Mouse (Mus musculus): Measurements from ENCODE around the gene Rbm47.

GRCm38 (mm10) chr5:66166931-66167330, 6.0 kb downstream of the Rbm47 start:
- TF ChIP-seq CTCF (IDR thresholded peaks at IDR 0.05; ENCODE audit: control insufficient read depth, insufficient read depth, insufficient replicate concordance, low read depth, low read length) (no peak), POLR2A (IDR thresholded peaks at IDR 0.05; ENCODE audit: control insufficient read depth, low read depth, low read length) (no peak)
